Mouse (Mus musculus) kidney, embryonic 14.5 days (tissue): Measurements from ENCODE around the gene Nup214. TPM values are rescaled to one million over a fixed set of nuclear protein-coding genes. Genes with fewer than 3 reads are reported as not detected.
"Not testable (repeated sequence)": the region's sequence is repeated elsewhere in the genome, so short reads cannot be mapped to it uniquely, and the experiment has no call there.

ENCODE experiments used
- ATAC-seq: fragments of 200-750 bp; cut with Nextera tagmentation; 2 replicates; pipeline ENCODE4 v1.8.0; 2017; ENCODE audit warnings: moderate number of reproducible peaks, mild to moderate bottlenecking, moderate TSS enrichment, moderate library complexity; ENCODE audit not compliant: low FRiP score, low TSS enrichment
- H3K27ac ChIP-seq: fragments of 300-500 bp; sonication (generic); 2 replicates; pipeline ENCODE4 v1.5.1; 2014; ENCODE audit warnings: low read depth, mild to moderate bottlenecking, low read length, moderate library complexity, mixed read lengths
- H3K27me3 ChIP-seq: fragments of 300-500 bp; sonication (generic); 2 replicates; pipeline ENCODE4 v1.6.1; 2014; ENCODE audit warnings: mild to moderate bottlenecking, low read length; ENCODE audit not compliant: control insufficient read depth, insufficient read depth
- H3K36me3 ChIP-seq: fragments of 300-500 bp; sonication (generic); 2 replicates; pipeline ENCODE4 v1.6.1; 2014; ENCODE audit warnings: low read length, mixed read lengths; ENCODE audit not compliant: control insufficient read depth, insufficient read depth
- H3K4me1 ChIP-seq: fragments of 300-500 bp; sonication (generic); 2 replicates; pipeline ENCODE4 v1.6.1; 2014; ENCODE audit warnings: low read length, mixed read lengths; ENCODE audit not compliant: control insufficient read depth, insufficient read depth
- H3K4me2 ChIP-seq: fragments of 300-500 bp; sonication (generic); replicated peaks from 2 replicates; pipeline ENCODE4 v1.6.1; 2014; ENCODE audit warnings: low read depth, mild to moderate bottlenecking, low read length
- H3K4me3 ChIP-seq: fragments of 300-500 bp; sonication (generic); 2 replicates; pipeline ENCODE4 v1.5.1; 2014; ENCODE audit warnings: mild to moderate bottlenecking, low read length
- H3K9ac ChIP-seq: fragments of 300-500 bp; sonication (generic); 2 replicates; pipeline ENCODE4 v1.6.1; 2014; ENCODE audit warnings: low read depth, mild to moderate bottlenecking, low read length, moderate library complexity
- H3K9me3 ChIP-seq: fragments of 300-500 bp; sonication (generic); 2 replicates; pipeline ENCODE4 v1.6.1; 2016; ENCODE audit warnings: low read length; ENCODE audit not compliant: control insufficient read depth
- WGBS: fragments of 180-500 bp; shearing (Covaris S2); extraction: QIAGEN DNeasy Blood & Tissue Kit; methylation state at CpG from one replicate; pipeline ENCODE4 v1.1.7; 2014; 5-methylcytosine and 5-hydroxymethylcytosine counted together
- polyA plus RNA-seq: library from polyadenylated mRNA; unstranded; fragments of >200 nt; fragmentation: Nextera tagmentation; extraction: Ambion mirVana; gene quantifications from 2 replicates; pipeline ENCODE4 v1.2.1, GENCODE M21; 2014

Gene Nup214
- polyA plus RNA-seq, 1 experiment from 2014 or later, result 97.4 TPM

- Histone ChIP-seq H3K4me1 (no peaks in the 10 kb centered on the region), H3K27ac (no peak overlapping the region), H3K27me3 (no peaks in the 10 kb centered on the region), H3K4me2 (no peak overlapping the region), H3K9me3 (no peaks in the 10 kb centered on the region), H3K4me3 (no peak overlapping the region), H3K9ac (no peak overlapping the region), H3K36me3 (peaks cover 88% of the 10 kb centered on the region)
- WGBS, result 73% methylated on average over 4 of the region's 4 CpGs
- no peak for ATAC-seq
These were observed 45.5 kb downstream of the Nup214 start for GRCm38 (mm10) chr2:32019704-32020103.

GRCm38 (mm10) chr2:32020229-32020628 is 46.0 kb downstream of the Nup214 start:
- Histone ChIP-seq H3K9me3 (no peaks in the 10 kb centered on the region), H3K9ac (no peak overlapping the region), H3K36me3 (peaks cover 89% of the 10 kb centered on the region), H3K27ac (no peak overlapping the region), H3K4me3 (no peak overlapping the region), H3K4me1 (no peaks in the 10 kb centered on the region), H3K4me2 (no peak overlapping the region), H3K27me3 (no peaks in the 10 kb centered on the region)
- 94% methylated on average over 5 of the region's 5 CpGs for WGBS
- no peak for ATAC-seq

GRCm38 (mm10) chr2:32024372-32024771 is 50.1 kb downstream of the Nup214 start:
- 92% methylated on average over 4 of the region's 4 CpGs for WGBS
- ATAC-seq, result no peak

GRCm38 (mm10) chr2:32029636-32030035 is 55.4 kb downstream of the Nup214 start:
- H3K27ac ChIP-seq, result no peak overlapping the region
- no peaks in the 10 kb centered on the region for H3K9me3 ChIP-seq
- H3K4me2 ChIP-seq, result no peak overlapping the region
- no peak overlapping the region for H3K9ac ChIP-seq
- H3K27me3 ChIP-seq, result no peaks in the 10 kb centered on the region
- WGBS, result 83% methylated on average over 3 of the region's 3 CpGs
- H3K4me1 ChIP-seq, result no peaks in the 10 kb centered on the region
- no peak for ATAC-seq
- peaks cover 84% of the 10 kb centered on the region for H3K36me3 ChIP-seq
- H3K4me3 ChIP-seq, result no peak overlapping the region

More at GRCm38 (mm10) chr2:32024372-32024771, 50.1 kb downstream of the Nup214 start:
- no peak overlapping the region for H3K4me3 ChIP-seq
- no peaks in the 10 kb centered on the region for H3K9me3 ChIP-seq
- H3K27ac ChIP-seq, result no peak overlapping the region
- no peaks in the 10 kb centered on the region for H3K27me3 ChIP-seq
- no peak overlapping the region for H3K4me2 ChIP-seq
- H3K36me3 ChIP-seq, result peaks cover 84% of the 10 kb centered on the region
- no peak overlapping the region for H3K9ac ChIP-seq
- H3K4me1 ChIP-seq, result no peaks in the 10 kb centered on the region

GRCm38 (mm10) chr2:32033436-32033835 is 59.2 kb downstream of the Nup214 start:
- no peaks in the 10 kb centered on the region for H3K27me3 ChIP-seq

GRCm38 (mm10) chr2:32034206-32034605 is 60.0 kb downstream of the Nup214 start:
- 94% methylated on average over 6 of the region's 6 CpGs for WGBS
- no peak overlapping the region for H3K4me2 ChIP-seq
- H3K27me3 ChIP-seq, result no peaks in the 10 kb centered on the region
- ATAC-seq, result no peak
- no peak overlapping the region for H3K9ac ChIP-seq
- H3K36me3 ChIP-seq, result peaks cover 89% of the 10 kb centered on the region
- H3K9me3 ChIP-seq, result no peaks in the 10 kb centered on the region
- H3K4me1 ChIP-seq, result no peaks in the 10 kb centered on the region
- H3K27ac ChIP-seq, result no peak overlapping the region
- no peak overlapping the region for H3K4me3 ChIP-seq

More at GRCm38 (mm10) chr2:32033436-32033835, 59.2 kb downstream of the Nup214 start:
- Histone ChIP-seq H3K4me2 (no peak overlapping the region), H3K4me1 (no peaks in the 10 kb centered on the region), H3K4me3 (no peak overlapping the region), H3K36me3 (peaks cover 85% of the 10 kb centered on the region), H3K9ac (no peak overlapping the region), H3K27ac (no peak overlapping the region), H3K9me3 (no peaks in the 10 kb centered on the region)
- WGBS, result 93% methylated on average over 6 of the region's 6 CpGs
- no peak for ATAC-seq

GRCm38 (mm10) chr2:32037279-32037858 is 63.1 kb downstream of the Nup214 start:
- no peaks in the 10 kb centered on the region for H3K9me3 ChIP-seq
- H3K27ac ChIP-seq, result no peak overlapping the region; the same call in 1 of the 2 replicates
- no peak overlapping the region for H3K4me2 ChIP-seq
- WGBS, result 66% methylated on average over 6 of the region's 6 CpGs
- H3K4me1 ChIP-seq, result no peaks in the 10 kb centered on the region
- H3K36me3 ChIP-seq, result peaks cover 91% of the 10 kb centered on the region
- no peak overlapping the region for H3K9ac ChIP-seq
- H3K27me3 ChIP-seq, result no peaks in the 10 kb centered on the region
- no peak overlapping the region for H3K4me3 ChIP-seq
- ATAC-seq, result no peak

GRCm38 (mm10) chr2:32038661-32039081 is 64.4 kb downstream of the Nup214 start:
- H3K4me3 ChIP-seq, result no peak overlapping the region
- no peak overlapping the region for H3K4me2 ChIP-seq
- ATAC-seq, result no peak
- no peaks in the 10 kb centered on the region for H3K27me3 ChIP-seq
- H3K27ac ChIP-seq, result no peak overlapping the region
- H3K9me3 ChIP-seq, result no peaks in the 10 kb centered on the region
- WGBS, result 71% methylated on average over 8 of the region's 8 CpGs
- H3K9ac ChIP-seq, result no peak overlapping the region
- no peaks in the 10 kb centered on the region for H3K4me1 ChIP-seq
- peaks cover 89% of the 10 kb centered on the region for H3K36me3 ChIP-seq

GRCm38 (mm10) chr2:32040646-32041045 is 66.4 kb downstream of the Nup214 start:
- H3K27ac ChIP-seq, H3K4me1 ChIP-seq, ATAC-seq, H3K4me2 ChIP-seq, H3K4me3 ChIP-seq, H3K9me3 ChIP-seq, H3K9ac ChIP-seq, H3K27me3 ChIP-seq: not testable (repeated sequence)
- H3K36me3 ChIP-seq, result peaks cover 83% of the 10 kb centered on the region
- 95% methylated on average over 8 of the region's 9 CpGs for WGBS
